Mouse (Mus musculus) left cerebral cortex, postnatal 36 days (tissue): ENCODE results near the gene Ticrr. TPM values are rescaled to one million over a fixed set of nuclear protein-coding genes. Genes with fewer than 3 reads are reported as not detected.

Source experiments
- DNase-seq, 2 experiments: peaks; one replicate each; pipeline ENCODE4 v3.0.0; 2021 to 2022; ENCODE audit warnings: low spot score in 2 of 2, mixed read lengths in 1 of 2
- intact Hi-C: fragments of 180-260 bp; cut with DNase I; formaldehyde crosslinking; loops from one replicate; pipeline ENCODE4 v1.15.1; 2025
- total RNA-seq, 2 experiments: library from RNA; stranded (reverse); gene quantifications; 2 replicates each; pipeline ENCODE4 v1.2.3; 2021

Gene Ticrr
- total RNA-seq, 2 experiments from 2014 or later = 0.17 to 0.20 TPM

GRCm38 (mm10) chr7:79670900-79671604 lies 11.1 kb downstream of the Ticrr start:
- intact Hi-C loops = no loop called here

GRCm38 (mm10) chr7:79679186-79679585 lies 19.2 kb downstream of the Ticrr start:
- intact Hi-C loops = no loop called here

More at GRCm38 (mm10) chr7:79670900-79671604, 11.1 kb downstream of the Ticrr start:
- no peak for DNase-seq

GRCm38 (mm10) chr7:79680231-79680630 lies 20.2 kb downstream of the Ticrr start:
- DNase-seq = no peak
- intact Hi-C loops = no loop called here

More at GRCm38 (mm10) chr7:79679186-79679585, 19.2 kb downstream of the Ticrr start:
- DNase-seq = no peak

GRCm38 (mm10) chr7:79696495-79696894 lies 36.5 kb downstream of the Ticrr start:
- DNase-seq = no peak
- intact Hi-C loops = no loop called here

GRCm38 (mm10) chr7:79702755-79703154 lies 42.8 kb downstream of the Ticrr start:
- DNase-seq = no peak

GRCm38 (mm10) chr7:79705210-79705609 lies 45.2 kb downstream of the Ticrr start:
- intact Hi-C loops = no loop called here
- DNase-seq = no peak

More at GRCm38 (mm10) chr7:79702755-79703154, 42.8 kb downstream of the Ticrr start:
- intact Hi-C loops = no loop called here

- intact Hi-C loops = no loop called here
- DNase-seq = peak; percentile 53 to 77
These were observed 50.2 kb downstream of the Ticrr start for GRCm38 (mm10) chr7:79710130-79710607.

- DNase-seq = peak in 1 of 2 experiments; percentile 44
- intact Hi-C loops = no loop called here
These were observed 50.8 kb downstream of the Ticrr start for GRCm38 (mm10) chr7:79710831-79711230.

- no peak for DNase-seq
- intact Hi-C loops = no loop called here
These were observed 55.4 kb downstream of the Ticrr start, which contains the start of gene Kif7 for GRCm38 (mm10) chr7:79715187-79715981. TSS of gene Kif7 (minus strand) at chr7:79715720.

- intact Hi-C loops = no loop called here
- DNase-seq = peak; percentile 32 to 44
These were observed 61.5 kb downstream of the Ticrr start for GRCm38 (mm10) chr7:79721386-79721977.

- no peak for DNase-seq
- intact Hi-C loops = no loop called here
These were observed 67.1 kb downstream of the Ticrr start for GRCm38 (mm10) chr7:79727091-79727490.

GRCm38 (mm10) chr7:79728219-79728618 lies 68.2 kb downstream of the Ticrr start:
- intact Hi-C loops = loop anchor here (2.0 kb wide), 1 partner anchor 115 kb away; no protein-coding TSS in a partner anchor
- peak in 1 of 2 experiments; percentile 49 for DNase-seq

GRCm38 (mm10) chr7:79729169-79729568 lies 69.2 kb downstream of the Ticrr start:
- intact Hi-C loops = loop anchor here (2.0 kb wide), 1 partner anchor 116 kb away; no protein-coding TSS in a partner anchor
- peak; percentile 47 to 64 for DNase-seq

- intact Hi-C loops = loop anchor here (2.0 to 10.0 kb wide), 2 partner anchors 117 to 235 kb away; no protein-coding TSS in a partner anchor
- DNase-seq = no peak
These were observed 69.9 kb downstream of the Ticrr start for GRCm38 (mm10) chr7:79729743-79730370.

- no peak for DNase-seq
- intact Hi-C loops = loop anchor here (10.0 kb wide), 1 partner anchor 237 kb away; no protein-coding TSS in a partner anchor
These were observed 71.4 kb downstream of the Ticrr start for GRCm38 (mm10) chr7:79731438-79731837.

- no peak for DNase-seq
- intact Hi-C loops = loop anchor here (10.0 kb wide), 1 partner anchor 238 kb away; no protein-coding TSS in a partner anchor
These were observed 72.6 kb downstream of the Ticrr start, which contains the start of gene Plin1 for GRCm38 (mm10) chr7:79732622-79733021. TSS of gene Plin1 (minus strand) at chr7:79732903.

GRCm38 (mm10) chr7:79734563-79734962 lies 74.6 kb downstream of the Ticrr start:
- DNase-seq = no peak
- intact Hi-C loops = loop anchor here (10.0 kb wide), 1 partner anchor 240 kb away; no protein-coding TSS in a partner anchor

- no peak for DNase-seq
- intact Hi-C loops = loop anchor here (10.0 kb wide), 1 partner anchor 242 kb away; no protein-coding TSS in a partner anchor
These were observed 76.5 kb downstream of the Ticrr start for GRCm38 (mm10) chr7:79736511-79736910.

GRCm38 (mm10) chr7:79738913-79739312 lies 78.9 kb downstream of the Ticrr start:
- no peak for DNase-seq
- intact Hi-C loops = loop anchor here (10.0 kb wide), 1 partner anchor 244 kb away; no protein-coding TSS in a partner anchor
